Mouse (Mus musculus) erythroblast, embryonic 14.5 days (primary cell): ENCODE measurements at regions not wholly inside any gene's neighbourhood (a gene's known extent, or its start where the extent isn't known, plus 50 kb on each side); places are given as distances from the start of the nearest gene placed in this dataset.

Source experiments
- GATA1 ChIP-seq: IDR thresholded peaks from 2 replicates; pipeline ENCODE4 v1.6.1; 2012; ENCODE audit warnings: low read length, inconsistent platforms, mixed read lengths
- TAL1 ChIP-seq: IDR thresholded peaks from 3 replicates; pipeline ENCODE4 v1.6.1; 2012; ENCODE audit warnings: low read length, inconsistent platforms, mixed read lengths

- TF ChIP-seq GATA1: no peak
- no peak for TF ChIP-seq TAL1
These were observed 68.1 kb upstream of the Spaca7 start for GRCm38 (mm10) chr8:12504777-12505176.
